Mouse (Mus musculus) ovary, postnatal 36 days (tissue): ENCODE measurements around the gene Prpf38a.
A peak's percentile ranks its signal among the peaks of the same experiment; 100 is the strongest.

Experiments used
- DNase-seq: peaks from one replicate; pipeline ENCODE4 v3.0.0; 2022; ENCODE audit warnings: low spot score, mixed read lengths

The Prpf38a gene

DNA sequence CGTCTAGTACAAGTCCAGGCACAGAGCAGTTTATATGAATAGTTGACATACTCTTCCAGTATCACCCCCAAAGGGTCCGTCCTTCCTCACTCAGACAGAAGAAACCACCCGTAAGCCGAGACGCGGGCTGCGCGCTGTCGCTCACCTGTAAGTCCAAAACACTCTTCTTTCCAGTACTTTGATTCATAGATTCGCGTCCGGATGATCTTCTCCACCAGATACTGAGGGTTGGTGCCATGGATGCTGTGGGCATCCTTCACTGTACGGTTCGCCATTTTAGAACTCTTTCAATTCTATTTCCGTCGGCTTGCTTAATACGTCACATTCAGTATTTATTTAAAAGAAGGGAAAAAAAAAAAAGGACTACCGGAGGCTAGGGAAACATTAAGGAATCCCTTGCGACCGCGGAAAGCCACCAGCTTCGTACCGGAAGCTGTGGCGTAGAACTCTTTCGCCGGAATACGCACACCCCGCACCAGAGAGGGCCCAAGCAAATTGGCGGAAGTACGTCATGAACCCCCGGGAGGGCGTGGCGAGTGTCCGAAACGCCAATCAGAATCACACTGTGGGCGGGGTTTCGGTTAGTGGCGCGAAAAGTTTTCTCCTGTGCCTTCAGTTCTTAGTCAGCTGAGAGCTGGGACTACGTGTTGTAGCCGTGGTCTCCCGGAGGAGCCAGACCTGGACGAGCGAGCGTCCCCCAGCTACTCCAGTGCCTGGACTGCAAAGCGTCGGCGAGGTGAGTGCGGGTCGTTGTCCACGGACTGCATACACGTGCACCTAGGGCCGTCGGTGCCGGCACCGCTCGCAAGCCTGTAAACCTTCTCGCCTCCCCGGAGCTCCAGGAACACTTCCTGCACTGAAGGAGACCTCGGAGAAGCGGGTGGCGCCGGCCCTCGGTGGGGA, at the start of gene Prpf38a, which contains the start of gene Orc1:
Gene Prpf38a (minus strand): TSS at position 497 of the 903 bp plus-strand sequence.
Gene Orc1 (plus strand): TSS at position 584 of the 903 bp plus-strand sequence.
- DNase-seq = peak; percentile 95

DNA sequence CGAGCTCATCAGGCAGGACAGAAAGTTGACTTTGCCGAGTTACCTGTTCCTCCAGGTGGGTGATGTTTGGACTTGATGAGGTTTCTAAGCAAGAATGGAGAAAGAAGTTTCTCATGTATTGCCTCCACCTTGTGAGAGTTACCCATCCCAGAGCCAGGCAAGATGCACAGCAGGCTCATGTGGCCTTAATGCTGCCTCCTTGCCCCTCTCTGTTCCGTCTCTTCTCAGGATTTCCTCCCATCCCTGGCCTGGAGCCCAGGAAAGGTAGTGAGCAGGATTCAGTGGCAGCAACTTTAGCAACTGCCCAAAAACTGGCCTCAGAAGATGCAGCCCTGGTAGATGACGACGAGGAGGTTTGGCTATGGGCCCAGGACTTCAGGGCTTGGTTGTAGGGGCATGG, 47.9 kb upstream of the Prpf38a start:
- no peak for DNase-seq

DNA sequence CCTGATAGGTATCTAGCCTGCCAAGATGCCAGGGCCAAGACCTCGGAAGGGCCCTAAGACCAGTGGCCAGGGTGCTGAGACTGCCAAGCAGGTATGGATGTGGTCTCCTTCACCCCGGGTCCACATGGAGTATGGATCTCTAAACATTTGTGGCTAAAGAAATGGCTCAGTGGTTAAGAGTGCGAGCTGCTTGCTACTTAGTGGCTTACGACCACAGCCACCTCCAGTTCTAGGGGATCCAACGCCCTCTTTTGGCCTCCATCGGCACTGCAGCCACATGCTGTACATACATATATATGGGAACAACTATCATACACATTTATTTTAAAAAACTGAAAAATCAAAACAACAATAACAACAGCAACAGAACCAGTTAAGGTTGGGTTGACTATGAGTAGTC, 42.4 kb upstream of the Prpf38a start:
- no peak for DNase-seq

DNA sequence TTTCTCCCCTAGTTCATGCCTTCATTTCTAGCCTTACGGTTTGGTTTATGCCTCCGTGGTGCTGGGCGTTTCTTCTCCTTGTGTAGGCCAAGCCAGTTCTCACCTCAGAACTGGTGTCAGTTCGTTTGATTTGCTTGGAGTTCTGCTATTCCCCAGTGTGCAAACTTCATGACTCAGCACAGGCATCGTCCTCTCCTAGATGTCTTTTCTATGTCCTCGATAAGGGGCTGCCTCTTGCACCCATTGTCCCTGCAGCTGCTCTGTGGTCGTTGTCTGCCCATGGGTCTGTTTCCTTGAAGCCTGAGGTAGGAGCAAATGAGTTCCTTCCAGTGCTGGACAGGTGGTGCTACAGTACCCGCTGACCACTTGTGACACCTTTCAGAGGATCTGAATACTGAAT, 41.4 kb upstream of the Prpf38a start:
- no peak for DNase-seq

DNA sequence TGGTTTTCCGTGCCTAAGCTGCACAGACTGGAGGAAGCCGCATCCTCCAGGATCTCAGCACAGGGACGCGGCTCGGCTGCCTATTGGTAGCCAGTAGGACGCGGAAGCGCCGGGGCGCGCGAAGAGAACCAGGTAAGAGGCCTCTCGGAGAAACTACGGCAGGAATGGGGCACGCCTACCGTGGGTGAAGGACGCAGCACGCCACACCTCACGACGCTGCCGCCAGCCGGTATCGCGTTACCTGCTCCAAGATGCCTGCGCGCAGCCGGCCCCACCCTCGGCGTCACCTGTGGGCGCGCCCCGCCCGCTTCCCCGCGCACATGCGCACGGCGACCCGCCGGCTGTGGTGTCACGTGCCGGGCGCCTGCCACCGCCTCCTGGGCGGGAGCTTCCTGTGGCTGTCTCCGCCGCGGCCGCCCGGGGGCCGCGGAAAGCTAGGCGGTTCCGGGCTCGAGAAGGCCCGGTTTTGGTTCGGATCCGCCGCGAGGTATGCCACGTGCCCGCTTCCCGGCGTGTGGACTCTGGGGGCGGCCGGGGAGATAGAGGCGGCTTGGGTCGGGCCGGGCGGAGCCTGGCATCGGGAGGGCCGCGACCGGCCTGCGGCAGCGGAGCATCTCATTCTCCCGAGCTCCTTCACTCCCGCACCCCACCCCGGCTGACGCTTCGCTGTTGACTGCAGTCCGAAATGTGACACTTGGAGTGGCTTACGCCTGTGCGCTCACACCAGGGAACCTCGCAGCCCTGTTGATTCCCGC, 40.6 kb upstream of the Prpf38a start, which contains the start of gene Cc2d1b:
Gene Cc2d1b (plus strand): TSS at position 354 of the 755 bp plus-strand sequence.
- peak; percentile 90 for DNase-seq

DNA sequence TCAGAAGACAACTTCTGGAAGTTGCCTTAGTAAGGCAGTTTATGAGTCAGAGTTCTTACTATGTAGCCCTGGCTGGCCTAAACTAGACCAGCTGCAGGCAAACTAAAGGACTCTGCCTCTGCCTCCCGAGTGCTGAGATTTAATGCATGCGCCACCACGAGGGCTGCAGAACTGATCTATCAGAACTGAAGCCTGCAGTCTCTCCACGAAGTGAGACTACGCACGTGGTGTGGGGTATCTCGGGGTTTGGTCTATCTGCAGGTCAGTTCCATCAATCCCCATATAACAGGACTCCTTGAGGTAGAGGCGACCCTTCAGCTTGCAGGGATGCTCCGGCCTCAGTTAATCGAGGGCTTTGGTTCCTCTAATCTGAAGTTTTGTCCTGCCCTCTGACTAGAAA, 40.0 kb upstream of the Prpf38a start:
- DNase-seq = peak; percentile 26

DNA sequence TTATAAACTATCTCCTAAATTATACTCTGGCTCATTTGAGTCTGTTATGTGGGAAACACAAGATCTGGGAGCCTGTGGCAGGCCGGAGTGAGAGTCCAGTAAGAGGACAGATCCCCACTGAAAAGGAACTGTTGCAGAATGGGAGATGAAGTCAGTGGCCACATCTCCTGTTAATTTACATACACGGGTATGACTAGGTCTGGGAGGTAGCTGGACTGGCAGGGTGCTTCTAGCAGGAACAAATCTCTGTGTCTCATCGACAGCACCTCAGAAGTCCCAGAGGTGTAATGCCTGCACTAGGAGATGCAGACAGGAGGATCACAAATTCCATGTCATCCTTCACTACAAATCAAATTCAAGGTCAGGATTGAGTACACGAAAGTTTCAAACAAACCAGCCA, 39.5 kb upstream of the Prpf38a start:
- DNase-seq = no peak

DNA sequence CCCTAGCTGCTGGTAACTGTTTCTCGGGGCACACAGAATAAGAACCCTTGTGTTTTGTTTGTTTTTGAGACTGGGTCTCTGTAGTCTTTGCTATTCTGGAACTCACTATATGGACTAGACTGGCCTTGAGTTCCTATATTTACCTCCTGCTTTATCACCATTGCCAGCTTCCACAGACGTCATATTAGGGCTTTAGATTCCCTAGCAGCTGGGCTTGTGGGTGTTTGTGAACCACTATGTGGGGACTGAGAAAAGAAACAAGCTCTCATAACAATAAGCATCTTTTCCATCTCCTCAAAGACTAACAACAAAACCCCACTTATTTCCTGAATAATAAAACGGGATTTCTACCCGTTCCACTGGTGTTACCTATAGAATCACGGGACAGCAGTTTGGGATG, 31.8 kb upstream of the Prpf38a start:
- no peak for DNase-seq

DNA sequence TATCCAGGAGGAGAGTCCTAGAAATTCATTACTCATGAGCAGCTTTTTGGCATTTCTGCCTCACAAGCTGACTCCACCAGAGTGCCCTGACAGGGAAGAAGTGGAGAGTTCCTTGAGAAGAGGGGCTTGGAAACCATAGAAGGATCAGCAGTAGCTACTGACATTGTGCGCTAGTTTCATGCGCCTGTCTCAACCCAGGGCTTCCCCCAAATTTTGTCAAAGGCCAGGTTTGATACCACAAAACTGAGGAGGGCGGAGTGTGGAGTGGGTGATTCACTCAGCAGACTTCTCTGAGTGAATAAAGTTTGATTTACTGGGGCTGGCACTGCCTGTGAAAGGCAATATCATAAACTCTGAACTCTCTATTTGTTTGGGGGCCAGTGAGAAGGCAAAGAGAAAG, 29.5 kb upstream of the Prpf38a start:
- DNase-seq = no peak

DNA sequence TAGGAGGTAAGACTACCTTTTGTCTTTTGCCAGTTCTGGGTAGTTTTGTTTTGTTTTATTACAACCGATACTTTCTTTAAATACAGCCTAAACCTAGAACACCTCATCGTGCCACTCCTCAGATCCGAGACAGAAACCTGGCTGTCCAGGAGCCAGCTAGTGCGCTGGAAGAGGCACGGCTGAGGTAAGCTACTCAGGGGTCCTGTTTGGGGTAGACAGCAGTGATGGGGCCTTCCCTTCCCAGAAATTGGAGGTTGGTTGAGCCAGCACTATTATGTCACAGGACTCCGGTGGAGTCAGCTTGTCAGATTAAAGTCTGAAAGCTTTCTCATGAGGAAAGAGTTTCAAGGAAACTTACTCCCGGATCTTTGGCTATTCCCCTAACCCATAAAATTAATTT, 22.7 kb upstream of the Prpf38a start:
- no peak for DNase-seq

DNA sequence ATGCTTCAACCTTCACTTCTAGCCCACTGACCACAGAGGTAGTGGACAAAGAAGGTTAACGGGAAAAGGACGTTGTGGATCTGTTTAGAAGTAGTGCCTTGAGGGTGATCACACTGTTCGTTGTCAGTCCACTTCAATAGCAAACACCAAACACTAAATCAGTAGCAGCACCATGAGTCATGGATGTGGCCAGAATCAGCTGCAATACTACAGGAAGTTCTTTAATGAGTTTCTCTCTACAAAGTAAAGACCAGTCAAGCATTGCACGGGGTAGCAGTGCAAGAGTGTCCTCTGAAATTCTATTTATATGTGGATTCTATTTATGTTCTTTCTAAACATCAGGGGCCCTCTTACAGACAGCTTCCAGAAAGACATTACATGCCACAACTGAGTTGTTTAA, 19.2 kb upstream of the Prpf38a start:
- DNase-seq = no peak

DNA sequence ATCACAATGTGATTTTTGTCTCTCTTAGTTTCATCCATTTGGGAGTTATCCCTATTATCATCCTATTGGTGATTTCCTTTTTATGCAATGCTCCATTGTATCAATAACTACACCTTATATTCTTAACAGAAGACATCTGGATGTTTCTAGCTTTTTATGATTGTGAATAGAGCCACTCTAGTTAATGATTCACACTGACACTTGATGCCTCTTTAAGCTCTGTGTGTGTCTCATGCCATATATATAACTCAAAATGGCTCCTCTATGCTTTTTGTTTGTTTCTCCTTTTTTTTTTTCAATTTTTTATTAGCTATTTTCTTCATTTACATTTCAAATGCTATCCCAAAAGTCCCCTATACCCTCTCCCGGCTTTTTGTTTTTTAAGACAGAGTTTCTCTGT, 16.6 kb upstream of the Prpf38a start:
- no peak for DNase-seq

DNA sequence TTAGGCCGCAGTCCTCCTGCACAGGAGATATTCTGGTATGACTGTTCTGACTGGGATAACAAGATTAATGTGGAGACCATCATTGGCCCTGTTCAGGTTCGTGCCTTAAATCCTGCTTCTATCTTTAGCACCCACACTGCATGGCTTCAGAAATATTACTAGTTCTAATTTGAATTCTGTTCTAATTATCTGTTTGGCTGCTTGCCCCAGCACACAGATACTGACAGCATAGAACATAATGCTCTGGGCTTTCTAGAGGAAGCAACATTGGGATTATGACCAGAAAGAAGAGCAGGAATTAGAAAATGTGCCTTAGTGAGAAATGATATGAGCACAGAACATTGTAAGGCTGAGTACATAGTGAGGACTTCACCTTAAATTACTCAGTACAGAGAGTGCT, 14.2 kb upstream of the Prpf38a start:
- no peak for DNase-seq

DNA sequence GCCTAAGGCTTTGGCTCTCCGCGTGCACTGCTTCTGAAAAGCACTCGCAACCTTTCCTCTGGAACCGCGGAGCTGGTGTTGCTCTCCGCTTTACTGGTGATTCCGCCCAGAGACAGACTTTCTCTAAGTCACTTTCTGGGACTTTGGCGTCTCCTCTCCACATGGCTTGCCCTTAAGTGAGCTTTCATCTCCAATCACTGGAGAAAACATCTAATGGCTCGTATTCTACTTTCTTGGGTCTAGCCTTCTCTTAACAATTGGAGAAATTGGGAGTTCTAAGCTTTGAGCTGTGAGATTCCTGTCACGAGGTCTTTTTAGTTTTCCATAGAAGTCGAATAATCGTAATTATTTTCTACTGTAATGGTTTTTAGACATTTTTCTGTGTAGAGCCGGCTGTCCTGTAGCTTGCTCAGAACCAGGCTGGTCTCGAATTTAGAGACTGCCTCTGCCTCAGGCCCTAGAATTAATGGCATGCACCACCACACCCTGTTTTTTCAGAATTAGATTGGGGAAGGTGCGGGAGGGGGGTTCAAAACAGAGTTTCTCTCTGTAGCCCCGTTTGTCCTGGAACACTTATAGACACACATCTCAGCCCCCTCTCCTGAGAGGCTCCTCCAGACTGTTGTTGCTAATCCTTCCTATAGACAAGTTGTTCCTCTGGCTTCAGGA, 741 bp upstream of the Prpf38a start:
- DNase-seq = no peak

DNA sequence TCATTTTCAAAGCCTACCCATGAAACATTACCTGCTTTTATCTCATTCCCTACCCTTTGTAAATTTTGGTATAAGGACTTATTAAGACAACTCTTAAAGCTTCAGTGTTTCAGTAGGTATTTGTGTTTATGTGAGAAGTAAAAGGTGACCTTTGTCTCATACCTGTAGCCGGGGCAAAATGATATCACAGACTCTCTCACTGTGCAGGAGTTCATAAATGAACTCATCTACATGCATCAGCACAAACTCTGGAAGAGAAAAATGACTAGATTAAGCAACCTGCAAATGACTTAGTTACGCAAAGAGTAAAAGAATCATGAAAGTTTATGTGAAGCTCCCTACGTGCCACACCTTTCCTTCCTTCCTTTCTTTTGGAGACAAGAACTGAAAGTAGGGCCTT, 6.5 kb downstream of the Prpf38a start:
- DNase-seq = no peak

DNA sequence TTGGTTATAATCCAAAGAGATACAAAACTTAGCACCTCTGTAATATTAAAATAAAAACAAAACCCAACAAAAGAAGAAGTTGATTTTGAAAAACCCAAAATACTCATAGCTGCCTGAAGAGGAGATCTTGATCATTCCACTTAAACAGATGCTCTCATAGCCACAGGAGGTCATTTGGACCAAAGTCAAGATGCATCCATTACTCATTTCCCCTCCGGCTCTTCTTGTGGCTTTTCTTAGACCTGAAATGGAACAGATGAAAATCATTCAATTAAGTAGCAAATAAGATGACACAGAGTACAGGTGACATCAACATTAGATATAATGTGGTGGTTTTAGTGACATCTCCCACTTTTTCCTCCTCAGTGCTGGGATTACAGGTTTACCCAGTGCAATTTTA, 14.1 kb downstream of the Prpf38a start:
- no peak for DNase-seq

DNA sequence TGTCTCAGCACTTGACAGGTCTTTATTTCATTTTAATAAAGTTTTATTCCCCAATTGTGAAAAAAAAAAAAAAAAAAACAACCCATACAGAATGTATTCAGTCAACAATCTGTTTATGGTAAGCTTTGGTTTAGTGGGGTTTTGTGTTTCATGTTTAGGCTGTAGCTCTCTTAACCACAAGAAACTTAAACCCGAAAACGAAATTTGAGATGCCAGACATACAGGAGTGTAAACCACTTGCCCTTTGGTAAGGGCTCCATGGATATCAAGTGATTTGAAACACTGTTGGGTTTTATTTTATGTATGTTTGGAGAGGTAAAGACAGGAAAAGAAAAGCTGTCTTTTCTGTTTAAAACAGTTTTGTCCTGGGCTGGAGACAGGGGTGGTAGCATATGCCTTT, 39.4 kb downstream of the Prpf38a start:
- no peak for DNase-seq
